In the genomic region with DNA sequence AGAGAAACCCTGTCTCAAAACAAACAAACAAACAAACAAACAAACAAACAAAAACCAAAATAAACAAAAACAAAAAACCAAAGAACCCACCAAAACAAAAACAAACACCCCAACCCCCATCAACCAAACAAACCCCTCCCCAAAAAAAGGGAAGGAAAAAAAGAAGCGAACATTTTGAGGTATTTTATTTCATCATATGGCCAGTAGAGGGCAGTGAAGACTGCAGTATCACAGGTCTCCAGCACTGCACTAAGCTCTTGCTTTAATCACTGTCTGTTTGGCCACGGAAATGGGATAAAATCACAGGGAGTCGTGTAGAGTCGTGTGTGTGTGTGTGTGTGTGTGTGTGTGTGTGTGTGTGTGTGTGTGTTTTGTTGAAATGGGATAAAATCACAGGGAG, we compare ENCODE assay signal across 8 mouse cellular contexts. TPM values are rescaled to one million over a fixed set of nuclear protein-coding genes. Genes with fewer than 3 reads are reported as not detected.
A peak's percentile ranks its signal among the peaks of the same experiment; 100 is the strongest.
DNase-seq lines count a peak whose midpoint lies in the region; ATAC-seq and TF ChIP-seq lines count a peak whose summit lies in the region.

No protein-coding gene starts in this region.

- intact Hi-C loops in left cerebral cortex, postnatal 25 days (cut with DNase I): loop anchor here (1.0 to 10.0 kb wide), 2 partner anchors 200 to 347 kb away; partner anchors contain the start of gene Vps4a

- H3K4me2 ChIP-seq in hindbrain, postnatal 0 days (ENCODE audit: low read depth, low read length): no peak overlapping the region

- no peak overlapping the region for H3K27ac ChIP-seq in hindbrain, postnatal 0 days

- DNase-seq in cerebellum, adult 9-10 months: peak; percentile 51
- DNase-seq in cerebellum, adult 11 months: no peak
- peak; percentile 21 to 48 for DNase-seq in left cerebral cortex, postnatal 25 days (ENCODE audit: low spot score in 2 of 2)
- no peak for DNase-seq in left cerebral cortex, adult 11 months (ENCODE audit: low spot score)
- peak; percentile 36 for DNase-seq in Muller cell, postnatal 12 days (ENCODE audit: inconsistent ontology term)
- DNase-seq in hindbrain, postnatal 0 days (ENCODE audit: low spot score): peak; percentile 88
- DNase-seq in urinary bladder, postnatal 36 days (ENCODE audit: low spot score in 2 of 2): no peak
- no peak for DNase-seq in thymus, postnatal 36 days

- no peak overlapping the region for H3K4me3 ChIP-seq in hindbrain, postnatal 0 days (ENCODE audit: low read length)

- peak; percentile 55; the same call in 1 of the 2 replicates for ATAC-seq in hindbrain, postnatal 0 days

- peak; percentile 82 for TF ChIP-seq CTCF in hindbrain, postnatal 0 days (IDR thresholded peaks at IDR 0.05; ENCODE audit: low read depth)

- H3K36me3 ChIP-seq in hindbrain, postnatal 0 days (ENCODE audit: insufficient read depth, low read length): no peaks in the 10 kb centered on the region; the same call in 1 of the 2 replicates

- no peak overlapping the region for H3K9ac ChIP-seq in hindbrain, postnatal 0 days (replicated peaks; ENCODE audit: low read length)

- no peaks in the 10 kb centered on the region for H3K27me3 ChIP-seq in hindbrain, postnatal 0 days (ENCODE audit: insufficient read depth, low read length)

- H3K4me1 ChIP-seq in hindbrain, postnatal 0 days (ENCODE audit: insufficient read depth, low read length): no peaks in the 10 kb centered on the region

- 0% methylated on average over 4 of the region's 4 CpGs for WGBS in hindbrain, postnatal 0 days

- H3K9me3 ChIP-seq in hindbrain, postnatal 0 days (ENCODE audit: low read length): no peaks in the 10 kb centered on the region

RNA-seq across cellular contexts. Expression of gene Tango6, which starts 4.6 kb away (rescaled TPM):
- 1 to 10 TPM; 5.7 to 7.0 TPM for total RNA-seq in left cerebral cortex, postnatal 25 days (2021)
- 6.6 and 7.1 TPM in 2 replicates for total RNA-seq in hindbrain, postnatal 0 days (2014; rRNA removed)
- polyA plus RNA-seq in hindbrain, postnatal 0 days (2015; fragmentation: Nextera tagmentation; extraction: Ambion mirVana): 4.0 and 4.6 TPM in 2 replicates

Comparison
In these comparisons a context has a peak if more than half of its experiments do, and no peak if none do; other contexts are left out.
1. DNase-seq: peak in cerebellum, adult 9-10 months (single experiment), left cerebral cortex, postnatal 25 days (2 of 2), Muller cell, postnatal 12 days (single experiment) and hindbrain, postnatal 0 days (single experiment); none in cerebellum, adult 11 months (single experiment), left cerebral cortex, adult 11 months (single experiment), urinary bladder, postnatal 36 days (0 of 2) and thymus, postnatal 36 days (0 of 2).